15 mouse cellular contexts compared by ENCODE assay signal in the genomic region with DNA sequence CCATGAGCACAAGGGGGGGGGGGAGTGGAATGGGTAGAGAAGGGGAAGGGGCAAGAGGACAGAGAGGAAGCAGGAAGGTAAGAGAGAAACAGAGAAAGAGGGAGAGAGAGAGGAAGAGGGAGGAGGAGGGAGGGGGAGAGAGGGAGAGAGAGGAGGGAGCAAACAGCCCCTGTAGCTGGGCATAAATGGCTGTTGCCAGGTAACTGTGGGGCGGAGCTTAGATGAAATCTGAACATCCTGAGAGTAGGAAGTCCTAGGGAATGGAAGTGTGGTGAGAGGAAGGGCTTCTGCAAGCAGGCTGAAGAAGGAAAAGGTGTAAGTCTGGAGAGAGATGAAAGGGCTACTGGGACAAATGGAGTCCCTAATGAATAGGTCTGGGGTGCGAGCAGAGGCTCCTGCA. TPM values are rescaled to one million over a fixed set of nuclear protein-coding genes. Genes with fewer than 3 reads are reported as not detected.
A peak's percentile ranks its signal among the peaks of the same experiment; 100 is the strongest.
DNase-seq lines count a peak whose midpoint lies in the region; ATAC-seq lines count a peak whose summit lies in the region.
"Had no signal": no experiment of that assay in that cellular context is flagged by ENCODE, and none has a peak within 500 bp of the region (broad histone marks: within the 10 kb centered on the region; RNA-seq: fewer than 3 reads in every experiment).

No protein-coding gene starts in this region.

- WGBS in kidney, embryonic 16.5 days = 30% methylated on average over 2 of the region's 2 CpGs
- 45% methylated on average over 2 of the region's 2 CpGs for WGBS in embryonic facial prominence, embryonic 10.5 days
- 41% methylated on average over 2 of the region's 2 CpGs for WGBS in limb, embryonic 10.5 days
- WGBS in midbrain, embryonic 11.5 days = 72% methylated on average over 2 of the region's 2 CpGs

- peaks cover 14% of the 10 kb centered on the region for H3K4me1 ChIP-seq in kidney, embryonic 16.5 days (ENCODE audit: insufficient read depth, low read length)
- peaks cover 40% of the 10 kb centered on the region for H3K4me1 ChIP-seq in embryonic facial prominence, embryonic 10.5 days
- peaks cover 48% of the 10 kb centered on the region for H3K4me1 ChIP-seq in limb, embryonic 10.5 days
- H3K4me1 ChIP-seq in midbrain, embryonic 11.5 days (ENCODE audit: control insufficient read depth, insufficient read depth, low read length) = peaks cover 11% of the 10 kb centered on the region

- peak; percentile 29 for DNase-seq in kidney, adult 18-20 months
- DNase-seq in MN1 (ENCODE audit: low spot score) = peak; percentile 73
- peak; percentile 52 for DNase-seq in embryonic facial prominence, embryonic 10.5 days (ENCODE audit: low spot score)
- no peak for DNase-seq in limb, embryonic 10.5 days (ENCODE audit: low spot score)
- no peak for DNase-seq in B cell, adult 2 months
- DNase-seq in midbrain, embryonic 11.5 days (ENCODE audit: low spot score, missing footprints) = no peak
- DNase-seq: adrenal gland, postnatal 25 days; gastrocnemius, postnatal 14 days; thymus, postnatal 4 days had no signal

- ATAC-seq in kidney, embryonic 16.5 days (ENCODE audit: low FRiP score, low TSS enrichment) = no peak
- ATAC-seq in midbrain, embryonic 11.5 days (ENCODE audit: low FRiP score) = no peak
- ATAC-seq: intestine, embryonic 15.5 days had no signal

- no peaks in the 10 kb centered on the region for H3K27me3 ChIP-seq in kidney, embryonic 16.5 days (ENCODE audit: insufficient read depth, low read length)
- no peaks in the 10 kb centered on the region for H3K27me3 ChIP-seq in embryonic facial prominence, embryonic 10.5 days (replicated peaks; ENCODE audit: low read depth, poor library complexity, severe bottlenecking)
- no peaks in the 10 kb centered on the region for H3K27me3 ChIP-seq in limb, embryonic 10.5 days (ENCODE audit: low read depth, poor library complexity, severe bottlenecking)
- H3K27me3 ChIP-seq in midbrain, embryonic 11.5 days (ENCODE audit: control insufficient read depth, insufficient read depth, low read length) = no peaks in the 10 kb centered on the region
- H3K27me3 ChIP-seq: intestine, embryonic 15.5 days; stomach, embryonic 15.5 days had no signal

- no peaks in the 10 kb centered on the region for H3K9me3 ChIP-seq in kidney, embryonic 16.5 days (ENCODE audit: low read length)
- no peaks in the 10 kb centered on the region for H3K9me3 ChIP-seq in embryonic facial prominence, embryonic 10.5 days
- no peaks in the 10 kb centered on the region for H3K9me3 ChIP-seq in limb, embryonic 10.5 days (replicated peaks)
- no peaks in the 10 kb centered on the region for H3K9me3 ChIP-seq in midbrain, embryonic 11.5 days (ENCODE audit: control insufficient read depth, low read length)
- H3K9me3 ChIP-seq: intestine, embryonic 15.5 days; stomach, embryonic 15.5 days had no signal

- no peak overlapping the region for H3K4me2 ChIP-seq in kidney, embryonic 16.5 days (replicated peaks; ENCODE audit: low read depth, low read length)
- H3K4me2 ChIP-seq in midbrain, embryonic 11.5 days = no peak overlapping the region
- H3K4me2 ChIP-seq: heart, embryonic 11.5 days; intestine, embryonic 15.5 days; stomach, embryonic 15.5 days had no signal

- no peak overlapping the region for H3K4me3 ChIP-seq in kidney, embryonic 16.5 days (ENCODE audit: low read length)
- no peak overlapping the region for H3K4me3 ChIP-seq in embryonic facial prominence, embryonic 10.5 days
- peak overlapping the region; percentile 8; the same call in 1 of the 2 replicates for H3K4me3 ChIP-seq in limb, embryonic 10.5 days
- H3K4me3 ChIP-seq in midbrain, embryonic 11.5 days (ENCODE audit: low read depth, low read length) = no peak overlapping the region
- H3K4me3 ChIP-seq: intestine, embryonic 15.5 days; stomach, embryonic 15.5 days had no signal

- no peaks in the 10 kb centered on the region for H3K36me3 ChIP-seq in kidney, embryonic 16.5 days (ENCODE audit: insufficient read depth, low read length)
- H3K36me3 ChIP-seq in embryonic facial prominence, embryonic 10.5 days (replicated peaks) = no peaks in the 10 kb centered on the region
- H3K36me3 ChIP-seq in limb, embryonic 10.5 days = peaks cover under 1% of the 10 kb centered on the region; the same call in 1 of the 2 replicates
- H3K36me3 ChIP-seq in midbrain, embryonic 11.5 days (ENCODE audit: control insufficient read depth, insufficient read depth, low read length) = no peaks in the 10 kb centered on the region
- H3K36me3 ChIP-seq: intestine, embryonic 15.5 days; stomach, embryonic 15.5 days had no signal

- no peak overlapping the region for H3K9ac ChIP-seq in kidney, embryonic 16.5 days (replicated peaks; ENCODE audit: low read length)
- no peak overlapping the region for H3K9ac ChIP-seq in midbrain, embryonic 11.5 days (ENCODE audit: low read length)
- H3K9ac ChIP-seq: intestine, embryonic 15.5 days; stomach, embryonic 15.5 days had no signal

- H3K27ac ChIP-seq in kidney, embryonic 16.5 days (ENCODE audit: low read length) = no peak overlapping the region
- peak overlapping the region; percentile 66; the same call in 1 of the 2 replicates for H3K27ac ChIP-seq in embryonic facial prominence, embryonic 10.5 days (replicated peaks)
- peak overlapping the region; percentile 70 for H3K27ac ChIP-seq in limb, embryonic 10.5 days
- no peak overlapping the region for H3K27ac ChIP-seq in midbrain, embryonic 11.5 days (ENCODE audit: low read depth, low read length)

RNA-seq across cellular contexts. Expression of gene Ankrd54, which starts 3.6 kb away (rescaled TPM):
- 51.7 and 52.5 TPM in 2 replicates for polyA plus RNA-seq in kidney, embryonic 16.5 days (2015; fragmentation: Nextera tagmentation; extraction: Ambion mirVana)
- polyA plus RNA-seq in embryonic facial prominence, embryonic 10.5 days (2016; fragmentation: Nextera tagmentation; extraction: Ambion mirVana) = 57.7 and 61.8 TPM in 2 replicates
- polyA plus RNA-seq in limb, embryonic 10.5 days (2016; fragmentation: Nextera tagmentation; extraction: Ambion mirVana) = 73.8 and 77.9 TPM in 2 replicates
- 52.7 and 53.5 TPM in 2 replicates for polyA plus RNA-seq in midbrain, embryonic 11.5 days (2014; fragmentation: Nextera tagmentation; extraction: Ambion mirVana)

RNA-seq across cellular contexts. Expression of gene Eif3l, which starts 8.7 kb away (rescaled TPM):
- 254 and 260 TPM in 2 replicates for polyA plus RNA-seq in kidney, embryonic 16.5 days (2015; fragmentation: Nextera tagmentation; extraction: Ambion mirVana)
- polyA plus RNA-seq in embryonic facial prominence, embryonic 10.5 days (2016; fragmentation: Nextera tagmentation; extraction: Ambion mirVana) = 280 and 287 TPM in 2 replicates
- 278 and 295 TPM in 2 replicates for polyA plus RNA-seq in limb, embryonic 10.5 days (2016; fragmentation: Nextera tagmentation; extraction: Ambion mirVana)
- 242 and 251 TPM in 2 replicates for polyA plus RNA-seq in midbrain, embryonic 11.5 days (2014; fragmentation: Nextera tagmentation; extraction: Ambion mirVana)

RNA-seq across cellular contexts. Expression of gene Galr3, which starts 24.6 kb away (rescaled TPM):
- not detected in 2 replicates for polyA plus RNA-seq in kidney, embryonic 16.5 days (2015; fragmentation: Nextera tagmentation; extraction: Ambion mirVana)
- not detected in 2 replicates for polyA plus RNA-seq in embryonic facial prominence, embryonic 10.5 days (2016; fragmentation: Nextera tagmentation; extraction: Ambion mirVana)
- polyA plus RNA-seq in limb, embryonic 10.5 days (2016; fragmentation: Nextera tagmentation; extraction: Ambion mirVana) = 0.13 TPM in 1 of 2 replicates, not detected in the other
- not detected in 2 replicates for polyA plus RNA-seq in midbrain, embryonic 11.5 days (2014; fragmentation: Nextera tagmentation; extraction: Ambion mirVana)
- polyA plus RNA-seq: forebrain, embryonic 11.5 days; heart, embryonic 11.5 days; liver, adult 2 months had no signal

RNA-seq across cellular contexts. Expression of gene H1f0, which starts 38.0 kb away (rescaled TPM):
- polyA plus RNA-seq in kidney, embryonic 16.5 days (2015; fragmentation: Nextera tagmentation; extraction: Ambion mirVana) = 521 and 528 TPM in 2 replicates
- polyA plus RNA-seq in embryonic facial prominence, embryonic 10.5 days (2016; fragmentation: Nextera tagmentation; extraction: Ambion mirVana) = 371 and 392 TPM in 2 replicates
- polyA plus RNA-seq in limb, embryonic 10.5 days (2016; fragmentation: Nextera tagmentation; extraction: Ambion mirVana) = 330 and 448 TPM in 2 replicates
- 355 and 376 TPM in 2 replicates for polyA plus RNA-seq in midbrain, embryonic 11.5 days (2014; fragmentation: Nextera tagmentation; extraction: Ambion mirVana)

RNA-seq across cellular contexts. Expression of gene Micall1, which starts 42.4 kb away (rescaled TPM):
- polyA plus RNA-seq in kidney, embryonic 16.5 days (2015; fragmentation: Nextera tagmentation; extraction: Ambion mirVana) = 8.5 and 8.9 TPM in 2 replicates
- 7.3 and 7.4 TPM in 2 replicates for polyA plus RNA-seq in embryonic facial prominence, embryonic 10.5 days (2016; fragmentation: Nextera tagmentation; extraction: Ambion mirVana)
- 6.8 and 9.7 TPM in 2 replicates for polyA plus RNA-seq in limb, embryonic 10.5 days (2016; fragmentation: Nextera tagmentation; extraction: Ambion mirVana)
- 5.2 and 5.4 TPM in 2 replicates for polyA plus RNA-seq in midbrain, embryonic 11.5 days (2014; fragmentation: Nextera tagmentation; extraction: Ambion mirVana)

Comparison
In these comparisons a context has a peak if more than half of its experiments do, and no peak if none do; other contexts are left out.
1. DNase-seq: peak in kidney, adult 18-20 months (single experiment), MN1 (single experiment) and embryonic facial prominence, embryonic 10.5 days (single experiment); none in limb, embryonic 10.5 days (single experiment), B cell, adult 2 months (0 of 2) and midbrain, embryonic 11.5 days (single experiment).
2. H3K27ac ChIP-seq: peak in embryonic facial prominence, embryonic 10.5 days (single experiment) and limb, embryonic 10.5 days (single experiment); none in kidney, embryonic 16.5 days (single experiment) and midbrain, embryonic 11.5 days (single experiment).